Mouse (Mus musculus) adipocyte (in vitro differentiated cells): ENCODE measurements around the gene Rere.
"Not testable (repeated sequence)": the region's sequence is repeated elsewhere in the genome, so short reads cannot be mapped to it uniquely, and the experiment has no call there.

ENCODE experiments used
- DNase-seq: peaks from one replicate; pipeline ENCODE4 v3.0.0-alpha.2; 2016; ENCODE audit warnings: low spot score

The Rere gene

GRCm38 (mm10) chr4:150555783-150556182, 274.3 kb downstream of the Rere start:
- no peak for DNase-seq

DNA sequence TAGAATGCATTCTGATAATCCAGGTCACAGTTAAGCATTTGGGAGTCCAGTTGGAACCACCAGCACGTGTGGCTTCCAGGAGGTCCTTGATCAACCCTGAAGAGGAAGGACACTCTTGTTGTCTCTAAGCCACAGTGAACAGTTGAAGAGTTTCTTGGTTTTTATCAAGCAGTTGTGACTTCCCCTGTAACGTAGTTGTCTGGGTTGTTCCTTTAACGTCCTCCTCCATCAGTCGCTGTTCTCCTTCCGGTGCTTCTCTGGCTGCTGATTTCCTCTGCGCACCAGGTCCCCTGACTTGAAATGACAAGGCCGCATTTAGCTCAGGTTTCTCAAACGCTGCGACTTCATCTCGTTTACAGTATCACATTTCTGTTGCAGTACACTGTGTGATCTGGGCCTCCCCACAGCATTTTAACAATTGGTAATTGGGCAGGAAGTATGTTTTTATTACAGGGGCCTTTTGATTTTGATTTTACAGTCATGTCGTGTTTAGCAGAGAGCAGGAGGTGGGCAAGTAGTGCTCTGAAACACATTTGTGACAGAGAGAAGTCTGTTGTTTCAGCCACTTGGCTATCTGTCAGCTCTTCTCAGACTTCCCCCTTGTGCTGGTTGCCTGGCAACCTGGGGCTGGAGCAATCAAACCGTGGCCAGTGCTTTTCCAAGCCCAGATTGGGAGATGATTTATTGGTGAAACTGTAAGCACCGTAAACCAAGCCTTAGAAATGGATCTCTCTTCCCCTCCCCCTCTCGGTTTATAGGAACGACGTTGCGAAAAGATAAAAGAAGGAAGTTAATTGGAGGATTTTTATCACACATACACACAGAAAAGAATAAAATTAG, 275.2 kb downstream of the Rere start:
- peak; percentile 92 for DNase-seq

DNA sequence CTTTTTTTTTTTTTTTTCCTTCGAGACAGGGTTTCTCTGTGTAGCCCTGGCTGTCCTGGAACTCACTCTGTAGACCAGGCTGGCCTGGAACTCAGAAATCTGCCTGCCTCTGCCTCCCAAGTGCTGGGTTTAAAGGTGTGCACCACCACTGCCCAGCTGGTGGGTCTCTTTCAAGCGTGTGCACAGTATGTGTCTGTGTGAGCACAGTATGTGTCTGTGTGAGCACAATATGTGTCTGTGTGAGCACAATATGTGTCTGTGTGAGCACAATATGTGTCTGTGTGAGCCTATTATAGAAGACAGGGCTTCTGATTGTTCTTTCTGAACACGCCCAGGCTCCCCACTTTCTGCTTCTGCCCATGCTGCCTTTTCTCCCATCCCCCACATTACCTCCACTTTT, 275.8 kb downstream of the Rere start:
- DNase-seq, result not testable (repeated sequence)

DNA sequence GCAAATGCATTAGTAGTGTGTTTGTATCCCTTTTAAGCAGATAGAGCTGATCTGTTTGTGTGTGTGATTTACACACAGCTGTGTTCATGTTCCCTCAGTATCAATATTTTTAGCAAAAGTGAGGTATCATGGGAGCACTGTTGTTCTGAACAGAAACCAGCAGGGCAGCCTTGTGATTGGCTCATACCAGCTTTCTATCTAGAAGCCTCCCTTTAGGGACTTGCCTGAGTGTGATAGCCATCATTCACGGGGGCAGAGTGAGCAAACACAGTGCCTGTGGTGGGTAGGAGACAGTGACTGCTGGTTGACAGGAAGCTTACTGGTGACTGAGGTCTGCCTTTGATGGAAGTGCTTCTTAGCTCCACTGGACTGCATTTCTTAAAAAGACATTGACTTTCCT, 276.5 kb downstream of the Rere start:
- DNase-seq, result no peak

GRCm38 (mm10) chr4:150559514-150559913, 278.1 kb downstream of the Rere start:
- no peak for DNase-seq

DNA sequence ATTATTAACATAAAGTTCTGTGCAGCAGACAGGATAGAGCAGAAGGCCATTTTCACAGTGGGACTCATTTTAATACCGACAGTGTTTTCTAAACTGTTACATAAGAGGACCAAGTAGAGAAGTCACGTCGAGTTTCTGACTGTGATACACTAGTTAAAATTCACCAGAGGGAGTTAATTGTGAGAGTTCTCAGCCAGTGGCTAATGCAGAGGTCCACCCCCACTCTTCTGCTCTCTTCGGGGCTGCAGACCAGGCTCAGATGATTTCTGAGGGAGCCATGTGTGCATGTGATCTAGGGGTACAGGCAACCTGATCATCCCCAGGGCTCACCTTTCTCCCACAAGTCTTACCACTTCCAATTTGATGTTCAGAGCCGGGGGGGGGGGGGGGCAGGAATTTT, 281.8 kb downstream of the Rere start:
- DNase-seq, result no peak

GRCm38 (mm10) chr4:150566193-150566592, 284.7 kb downstream of the Rere start:
- no peak for DNase-seq

- DNase-seq, result peak; percentile 35
These were observed 287.1 kb downstream of the Rere start for GRCm38 (mm10) chr4:150568318-150569134.

GRCm38 (mm10) chr4:150569135-150569833, 287.8 kb downstream of the Rere start:
- DNase-seq, result peak; percentile 61

- DNase-seq, result peak; percentile 54
These were observed 288.6 kb downstream of the Rere start for GRCm38 (mm10) chr4:150569834-150570571.

GRCm38 (mm10) chr4:150570793-150571192, 289.3 kb downstream of the Rere start:
- DNase-seq, result no peak

DNA sequence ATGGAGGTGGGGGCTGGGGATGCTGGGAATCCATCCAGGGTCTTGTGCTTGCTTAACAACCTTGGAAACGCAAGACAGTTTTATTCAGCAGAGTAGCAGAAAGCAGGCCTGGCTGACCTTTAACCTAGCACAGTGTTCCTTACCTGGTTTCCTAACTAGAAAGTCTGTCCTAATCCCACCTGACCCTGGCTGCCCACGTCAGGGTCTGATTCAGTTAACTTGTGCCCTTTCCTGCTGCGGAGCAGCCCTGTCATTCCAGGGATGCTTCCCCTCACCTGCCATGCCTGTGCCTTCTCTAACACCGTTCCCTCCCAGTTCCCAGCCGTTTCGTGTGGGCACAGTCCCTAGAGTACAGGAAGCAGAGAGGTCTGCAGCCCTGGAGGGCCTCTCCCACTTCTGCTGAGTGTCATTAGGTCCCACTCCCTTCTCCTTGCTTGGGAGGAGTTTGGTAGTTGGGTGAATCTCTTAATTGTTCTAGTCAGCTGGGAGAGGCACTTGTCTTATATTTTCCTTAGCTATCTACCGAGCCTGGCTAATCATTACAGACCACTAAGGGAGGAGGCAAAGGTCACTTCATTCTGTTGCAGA, 290.8 kb downstream of the Rere start:
- DNase-seq, result no peak

GRCm38 (mm10) chr4:150572938-150573337, 291.5 kb downstream of the Rere start:
- DNase-seq, result no peak

- no peak for DNase-seq
These were observed 294.1 kb downstream of the Rere start for GRCm38 (mm10) chr4:150575363-150576092.

DNA sequence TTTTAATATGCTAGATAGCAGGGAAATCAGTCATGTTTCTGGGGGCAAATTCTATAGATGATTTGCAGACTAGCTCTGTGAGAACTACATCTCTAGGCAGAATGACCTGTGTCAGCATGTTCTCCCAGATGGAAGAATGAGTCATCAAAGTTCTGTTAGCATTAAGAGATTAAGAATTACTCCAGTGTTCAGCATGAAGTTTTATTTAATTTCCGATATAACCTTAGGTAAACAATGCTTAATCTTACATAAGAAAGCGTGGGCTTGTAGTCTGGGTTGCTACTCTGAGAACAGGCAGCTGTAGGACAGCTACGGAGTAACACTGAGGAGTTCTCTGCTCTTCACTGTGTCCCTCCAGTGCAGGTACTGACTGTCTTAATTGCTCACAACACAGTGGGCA, 294.9 kb downstream of the Rere start:
- DNase-seq, result no peak

GRCm38 (mm10) chr4:150578021-150578420, 296.6 kb downstream of the Rere start:
- DNase-seq, result no peak

- peak; percentile 41 for DNase-seq
These were observed 300.7 kb downstream of the Rere start for GRCm38 (mm10) chr4:150581931-150582723.

DNA sequence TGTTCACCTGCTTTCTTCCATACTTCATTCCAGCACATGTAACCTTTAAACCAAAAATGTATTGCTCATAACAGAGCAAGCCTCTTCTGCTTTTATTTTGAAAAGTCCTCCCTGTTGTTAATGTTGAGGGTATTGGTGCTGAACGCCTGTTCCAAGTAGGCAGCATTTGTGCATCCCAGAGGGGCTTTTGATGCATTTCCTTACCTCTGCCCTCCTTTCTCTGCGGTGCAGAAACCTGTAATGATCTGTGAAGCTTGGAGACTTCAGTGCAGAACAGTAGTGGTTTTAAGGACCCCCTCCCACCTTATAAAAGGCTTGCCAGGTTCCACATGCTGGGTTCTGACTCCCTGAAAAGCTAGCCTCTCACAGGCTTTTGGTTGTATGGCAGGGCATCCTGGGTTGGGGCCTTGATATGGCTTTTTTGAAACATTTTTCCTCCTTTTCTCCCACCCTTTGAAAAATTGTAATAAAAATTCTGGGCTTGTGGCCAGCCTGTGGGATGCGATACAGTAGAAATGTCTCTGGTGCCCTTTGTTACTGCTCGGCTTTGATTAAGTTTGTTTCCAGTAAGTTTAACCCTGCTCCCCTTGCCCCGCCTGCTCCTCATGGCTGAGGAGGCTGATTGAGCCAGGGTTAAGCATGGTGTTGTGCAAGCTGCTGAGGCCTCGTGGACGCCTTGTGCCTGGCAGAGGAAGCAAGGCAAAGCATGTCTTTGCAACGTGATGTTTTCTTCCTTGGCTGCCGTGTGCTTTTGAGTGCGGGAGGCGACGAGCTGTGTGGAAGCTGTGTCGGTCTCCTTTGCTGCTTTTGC, 301.7 kb downstream of the Rere start:
- peak; percentile 98 for DNase-seq

DNA sequence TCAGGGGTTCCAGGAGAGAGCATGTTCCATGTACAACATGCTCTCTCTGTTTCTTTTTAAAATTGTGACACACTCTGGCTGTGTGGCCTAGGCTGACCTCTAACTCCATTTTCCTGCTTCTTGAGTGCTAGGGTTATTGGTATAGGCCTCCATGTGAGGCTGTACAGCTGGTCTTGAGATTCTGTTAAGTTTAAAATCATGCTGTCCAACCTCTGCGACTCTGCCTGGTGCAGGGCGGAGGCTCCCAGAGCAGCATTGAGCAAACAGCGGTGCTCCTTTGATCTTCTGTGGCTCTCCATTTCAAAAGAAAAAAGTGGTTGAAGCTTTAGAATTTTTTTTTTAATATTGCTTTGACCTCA, 302.3 kb downstream of the Rere start:
- DNase-seq, result no peak
